Mouse (Mus musculus) forebrain, embryonic 13.5 days (tissue): Measurements from ENCODE around the gene Ms4a3. TPM values are rescaled to one million over a fixed set of nuclear protein-coding genes. Genes with fewer than 3 reads are reported as not detected.
A peak's percentile ranks its signal among the peaks of the same experiment; 100 is the strongest.

ENCODE experiments used
- ATAC-seq: fragments of 200-750 bp; cut with Nextera tagmentation; 2 replicates; pipeline ENCODE4 v1.8.0; 2017
- H3K27ac ChIP-seq: fragments of 300-500 bp; sonication (generic); 2 replicates; pipeline ENCODE4 v1.5.1; 2015; ENCODE audit warnings: inconsistent platforms, mild to moderate bottlenecking, moderate library complexity
- H3K27me3 ChIP-seq: fragments of 300-500 bp; sonication (generic); 2 replicates; pipeline ENCODE4 v1.6.1; 2015; ENCODE audit warnings: mild to moderate bottlenecking, inconsistent platforms
- H3K36me3 ChIP-seq: fragments of 300-500 bp; sonication (generic); 2 replicates; pipeline ENCODE4 v1.6.1; 2015; ENCODE audit warnings: mild to moderate bottlenecking, inconsistent platforms; ENCODE audit not compliant: poor library complexity, severe bottlenecking
- H3K4me1 ChIP-seq: fragments of 300-500 bp; sonication (generic); 2 replicates; pipeline ENCODE4 v1.6.1; 2015; ENCODE audit warnings: inconsistent platforms
- H3K4me2 ChIP-seq: fragments of 300-500 bp; sonication (generic); 2 replicates; pipeline ENCODE4 v1.6.1; 2015; ENCODE audit warnings: inconsistent platforms, mild to moderate bottlenecking, moderate library complexity
- H3K4me3 ChIP-seq: fragments of 300-500 bp; sonication (generic); 2 replicates; pipeline ENCODE4 v1.5.1; 2015; ENCODE audit warnings: mild to moderate bottlenecking, inconsistent platforms
- H3K9ac ChIP-seq: fragments of 300-500 bp; sonication (generic); 2 replicates; pipeline ENCODE4 v1.6.1; 2015; ENCODE audit warnings: mild to moderate bottlenecking, inconsistent platforms
- H3K9me3 ChIP-seq: fragments of 300-500 bp; sonication (generic); replicated peaks from 2 replicates; pipeline ENCODE4 v1.6.1; 2016; ENCODE audit warnings: inconsistent platforms
- WGBS: fragments of 180-500 bp; shearing (Covaris S2); methylation state at CpG from one replicate; pipeline ENCODE4 v1.1.7; 2015; 5-methylcytosine and 5-hydroxymethylcytosine counted together
- polyA plus RNA-seq: library from polyadenylated mRNA; unstranded; fragments of >200 nt; fragmentation: Nextera tagmentation; extraction: Ambion mirVana; gene quantifications from 2 replicates; pipeline ENCODE4 v1.2.1, GENCODE M21; 2015

The Ms4a3 gene
- polyA plus RNA-seq, 1 experiment from 2014 or later, result not detected

- Histone ChIP-seq H3K9me3 (no peaks in the 10 kb centered on the region), H3K27me3 (no peaks in the 10 kb centered on the region), H3K4me2 (no peak overlapping the region), H3K4me1 (no peaks in the 10 kb centered on the region), H3K4me3 (no peak overlapping the region), H3K36me3 (no peaks in the 10 kb centered on the region), H3K9ac (no peak overlapping the region), H3K27ac (no peak overlapping the region)
- no peak for ATAC-seq
Observed at GRCm38 (mm10) chr19:11617983-11618382, 22.7 kb downstream of the Ms4a3 start.

- H3K36me3 ChIP-seq, result no peaks in the 10 kb centered on the region
- ATAC-seq, result no peak
- no peak overlapping the region for H3K4me2 ChIP-seq
- H3K27me3 ChIP-seq, result no peaks in the 10 kb centered on the region
- H3K4me1 ChIP-seq, result no peaks in the 10 kb centered on the region
- WGBS, result 73% methylated on average over 2 of the region's 2 CpGs
- H3K9ac ChIP-seq, result no peak overlapping the region
- H3K27ac ChIP-seq, result no peak overlapping the region
- no peaks in the 10 kb centered on the region for H3K9me3 ChIP-seq
- no peak overlapping the region for H3K4me3 ChIP-seq
Observed at GRCm38 (mm10) chr19:11614805-11615204, 25.8 kb downstream of the Ms4a3 start.

- no peaks in the 10 kb centered on the region for H3K36me3 ChIP-seq
- no peak overlapping the region for H3K9ac ChIP-seq
- H3K4me2 ChIP-seq, result no peak overlapping the region
- H3K4me3 ChIP-seq, result no peak overlapping the region
- ATAC-seq, result no peak
- no peak overlapping the region for H3K27ac ChIP-seq
- no peaks in the 10 kb centered on the region for H3K27me3 ChIP-seq
- no peaks in the 10 kb centered on the region for H3K9me3 ChIP-seq
- no peaks in the 10 kb centered on the region for H3K4me1 ChIP-seq
- 83% methylated on average over 8 of the region's 8 CpGs for WGBS
Observed at GRCm38 (mm10) chr19:11613776-11614443, 26.7 kb downstream of the Ms4a3 start.

- no peak for ATAC-seq
- Histone ChIP-seq H3K4me1 (no peaks in the 10 kb centered on the region), H3K4me3 (no peak overlapping the region), H3K27ac (no peak overlapping the region), H3K9ac (no peak overlapping the region), H3K4me2 (no peak overlapping the region), H3K9me3 (no peaks in the 10 kb centered on the region), H3K27me3 (no peaks in the 10 kb centered on the region), H3K36me3 (no peaks in the 10 kb centered on the region)
- WGBS, result 92% methylated on average over 1 of the region's 1 CpGs
Observed at GRCm38 (mm10) chr19:11613084-11613483, 27.6 kb downstream of the Ms4a3 start.

GRCm38 (mm10) chr19:11612293-11612692, 28.4 kb downstream of the Ms4a3 start:
- Histone ChIP-seq H3K4me1 (no peaks in the 10 kb centered on the region), H3K9ac (no peak overlapping the region), H3K4me3 (no peak overlapping the region), H3K27ac (no peak overlapping the region), H3K4me2 (no peak overlapping the region), H3K36me3 (no peaks in the 10 kb centered on the region), H3K27me3 (no peaks in the 10 kb centered on the region), H3K9me3 (no peaks in the 10 kb centered on the region)
- 62% methylated on average over 2 of the region's 2 CpGs for WGBS
- ATAC-seq, result no peak

- Histone ChIP-seq H3K9me3 (no peaks in the 10 kb centered on the region), H3K4me2 (no peak overlapping the region), H3K4me3 (no peak overlapping the region), H3K27me3 (no peaks in the 10 kb centered on the region), H3K4me1 (no peaks in the 10 kb centered on the region), H3K36me3 (no peaks in the 10 kb centered on the region), H3K27ac (no peak overlapping the region), H3K9ac (no peak overlapping the region)
- ATAC-seq, result peak; percentile 69; the same call in 1 of the 2 replicates
- 34% methylated on average over 6 of the region's 6 CpGs for WGBS
Observed at GRCm38 (mm10) chr19:11611541-11611945, 29.1 kb downstream of the Ms4a3 start.

- Histone ChIP-seq H3K27ac (no peak overlapping the region), H3K27me3 (no peaks in the 10 kb centered on the region), H3K36me3 (no peaks in the 10 kb centered on the region), H3K4me3 (no peak overlapping the region), H3K4me1 (no peaks in the 10 kb centered on the region), H3K4me2 (no peak overlapping the region), H3K9me3 (no peaks in the 10 kb centered on the region), H3K9ac (no peak overlapping the region)
- ATAC-seq, result no peak; the same call in 1 of the 2 replicates
- WGBS, result 28% methylated on average over 1 of the region's 1 CpGs
Observed at GRCm38 (mm10) chr19:11608172-11608571, 32.5 kb downstream of the Ms4a3 start.

GRCm38 (mm10) chr19:11604603-11605002, 36.0 kb downstream of the Ms4a3 start, which contains the start of gene Ms4a6d:
Ms4a6d (minus strand) TSS chr19:11604849.
- H3K4me2 ChIP-seq, result no peak within 1 kb of the TSS
- 94% methylated on average over 2 of the region's 2 CpGs for WGBS
- H3K36me3 ChIP-seq, result no peaks in the 10 kb centered on the region
- H3K4me1 ChIP-seq, result no peaks in the 10 kb centered on the region
- H3K27me3 ChIP-seq, result no peaks in the 10 kb centered on the region
- H3K9me3 ChIP-seq, result no peaks in the 10 kb centered on the region
- no peak for ATAC-seq
- no peak within 1 kb of the TSS for H3K27ac ChIP-seq
- H3K9ac ChIP-seq, result no peak within 1 kb of the TSS
- no peak within 1 kb of the TSS for H3K4me3 ChIP-seq

GRCm38 (mm10) chr19:11602026-11602425, 38.6 kb downstream of the Ms4a3 start:
- H3K4me3 ChIP-seq, result no peak overlapping the region
- ATAC-seq, result no peak
- no peak overlapping the region for H3K9ac ChIP-seq
- H3K9me3 ChIP-seq, result no peaks in the 10 kb centered on the region
- H3K27me3 ChIP-seq, result no peaks in the 10 kb centered on the region
- H3K4me1 ChIP-seq, result no peaks in the 10 kb centered on the region
- no peak overlapping the region for H3K27ac ChIP-seq
- H3K4me2 ChIP-seq, result no peak overlapping the region
- WGBS, result 95% methylated on average over 2 of the region's 2 CpGs
- no peaks in the 10 kb centered on the region for H3K36me3 ChIP-seq

GRCm38 (mm10) chr19:11601349-11601748, 39.3 kb downstream of the Ms4a3 start:
- Histone ChIP-seq H3K4me2 (no peak overlapping the region), H3K9ac (no peak overlapping the region), H3K36me3 (no peaks in the 10 kb centered on the region), H3K27me3 (no peaks in the 10 kb centered on the region), H3K4me1 (no peaks in the 10 kb centered on the region), H3K27ac (no peak overlapping the region), H3K4me3 (no peak overlapping the region), H3K9me3 (no peaks in the 10 kb centered on the region)
- WGBS, result 95% methylated on average over 3 of the region's 3 CpGs
- no peak for ATAC-seq

- H3K27me3 ChIP-seq, result no peaks in the 10 kb centered on the region
- H3K36me3 ChIP-seq, result no peaks in the 10 kb centered on the region
- no peaks in the 10 kb centered on the region; the same call in 1 of the 2 replicates for H3K9me3 ChIP-seq
- H3K27ac ChIP-seq, result no peak overlapping the region
- no peaks in the 10 kb centered on the region for H3K4me1 ChIP-seq
- no peak for ATAC-seq
- H3K4me3 ChIP-seq, result no peak overlapping the region
- no peak overlapping the region for H3K9ac ChIP-seq
- H3K4me2 ChIP-seq, result no peak overlapping the region
- 81% methylated on average over 2 of the region's 2 CpGs for WGBS
Observed at GRCm38 (mm10) chr19:11589891-11590449, 50.7 kb downstream of the Ms4a3 start.

GRCm38 (mm10) chr19:11589205-11589604, 51.4 kb downstream of the Ms4a3 start:
- no peaks in the 10 kb centered on the region for H3K36me3 ChIP-seq
- no peaks in the 10 kb centered on the region for H3K27me3 ChIP-seq
- no peak overlapping the region for H3K4me3 ChIP-seq
- H3K4me2 ChIP-seq, result no peak overlapping the region
- H3K9ac ChIP-seq, result no peak overlapping the region
- H3K9me3 ChIP-seq, result no peaks in the 10 kb centered on the region; the same call in 1 of the 2 replicates
- no peak for ATAC-seq
- no peaks in the 10 kb centered on the region for H3K4me1 ChIP-seq
- H3K27ac ChIP-seq, result no peak overlapping the region
- 71% methylated on average over 4 of the region's 4 CpGs for WGBS
